Mouse (Mus musculus) embryonic stem cell, embryonic (primary cell): ENCODE results near the gene Fbln1.

ENCODE experiments used
- CTCF ChIA-PET, 4 experiments: fragments of 300-600 bp in 2 of 4; fragments of 350-600 bp in 2 of 4; sonication (Branson Sonifier 250); formaldehyde crosslinking; loops; one replicate each; lab custom pipeline; 2022; ENCODE audit warnings: inconsistent platforms in 2 of 4; lab: Charles Lee
- POLR2A ChIA-PET, 4 experiments: fragments of 300-600 bp in 2 of 4; fragments of 350-600 bp in 2 of 4; sonication (Branson Sonifier 250); formaldehyde crosslinking; loops; one replicate each; lab custom pipeline; 2022; ENCODE audit warnings: antibody characterized with exemption in 4 of 4, inconsistent platforms in 1 of 4; lab: Charles Lee

Fbln1 gene

GRCm38 (mm10) chr15:85225693-85226092 lies 19.9 kb downstream of the Fbln1 start:
- ChIA-PET CTCF (no interaction called here), POLR2A (interaction anchor here in 1 of 4 experiments (3.0 kb wide), 1 partner anchor 8 kb away, joined by 8 read pairs; no protein-coding TSS in a partner anchor)

GRCm38 (mm10) chr15:85226841-85227240 lies 21.1 kb downstream of the Fbln1 start:
- CTCF ChIA-PET = interaction anchor here in 1 of 4 experiments (1.0 kb wide), 1 partner anchor 76 kb away, joined by 4 read pairs; no protein-coding TSS in a partner anchor
- POLR2A ChIA-PET = interaction anchor here in 2 of 4 experiments (1.0 to 3.0 kb wide), 3 partner anchors 10 to 19 kb away, joined by 3 to 8 read pairs (median 3); no protein-coding TSS in a partner anchor

GRCm38 (mm10) chr15:85228568-85228967 lies 22.8 kb downstream of the Fbln1 start:
- POLR2A ChIA-PET = interaction anchor here in 2 of 4 experiments (0.6 to 3.0 kb wide), 5 partner anchors 11 to 191 kb away, joined by 3 to 8 read pairs (median 4); no protein-coding TSS in a partner anchor
- CTCF ChIA-PET = interaction anchor here in 3 of 4 experiments (0.7 to 5.7 kb wide), 6 partner anchors 29 to 101 kb away, joined by 3 to 48 read pairs (median 3); no protein-coding TSS in a partner anchor

- CTCF ChIA-PET = interaction anchor here in 3 of 4 experiments (0.6 to 5.7 kb wide), 13 partner anchors 9 to 1924 kb away, joined by 3 to 48 read pairs (median 7); partner anchors contain the start of gene Fbln1 (in 1 of the 3)
- POLR2A ChIA-PET = interaction anchor here in 2 of 4 experiments (0.7 to 1.2 kb wide), 4 partner anchors 11 to 350 kb away, joined by 3 to 4 read pairs (median 4); partner anchors contain the start of gene Fbln1 (in 1 of the 2)
Measured at GRCm38 (mm10) chr15:85229960-85230535, 24.3 kb downstream of the Fbln1 start.

GRCm38 (mm10) chr15:85230613-85231012 lies 24.9 kb downstream of the Fbln1 start:
- ChIA-PET POLR2A (interaction anchor here in 2 of 4 experiments (0.7 to 1.9 kb wide), 5 partner anchors 14 to 349 kb away, joined by 3 to 9 read pairs (median 4); no protein-coding TSS in a partner anchor), CTCF (interaction anchor here (0.6 to 5.7 kb wide), 22 partner anchors 9 to 1925 kb away, joined by 3 to 48 read pairs (median 5); partner anchors contain the start of gene Fbln1 (in 1 of the 4))

GRCm38 (mm10) chr15:85231443-85232255 lies 25.9 kb downstream of the Fbln1 start:
- CTCF ChIA-PET = interaction anchor here (0.5 to 5.7 kb wide), 29 partner anchors 11 to 241 kb away, joined by 3 to 48 read pairs (median 4); partner anchors contain the start of gene Fbln1 (in 1 of the 4)
- POLR2A ChIA-PET = interaction anchor here in 3 of 4 experiments (0.7 to 1.9 kb wide), 7 partner anchors 11 to 348 kb away, joined by 3 to 9 read pairs (median 4); no protein-coding TSS in a partner anchor

GRCm38 (mm10) chr15:85232256-85232535 lies 26.4 kb downstream of the Fbln1 start:
- CTCF ChIA-PET = interaction anchor here in 3 of 4 experiments (0.6 to 5.7 kb wide), 8 partner anchors 13 to 168 kb away, joined by 3 to 48 read pairs (median 6); partner anchors contain the start of gene Fbln1 (in 1 of the 3)

GRCm38 (mm10) chr15:85232543-85233250 lies 26.9 kb downstream of the Fbln1 start:
- POLR2A ChIA-PET = interaction anchor here in 2 of 4 experiments (0.7 to 2.7 kb wide), 11 partner anchors 9 to 27 kb away, joined by 3 to 9 read pairs (median 6); partner anchors contain the start of gene Fbln1 (in 1 of the 2)
- CTCF ChIA-PET = interaction anchor here (0.5 to 5.7 kb wide), 18 partner anchors 9 to 350 kb away, joined by 3 to 48 read pairs (median 4); no protein-coding TSS in a partner anchor

More at GRCm38 (mm10) chr15:85232256-85232535, 26.4 kb downstream of the Fbln1 start:
- POLR2A ChIA-PET = interaction anchor here in 2 of 4 experiments (1.9 kb wide), 2 partner anchors 13 to 24 kb away, joined by 5 to 9 read pairs; no protein-coding TSS in a partner anchor

GRCm38 (mm10) chr15:85233251-85233611 lies 27.5 kb downstream of the Fbln1 start:
- POLR2A ChIA-PET = interaction anchor here in 3 of 4 experiments (0.6 to 2.7 kb wide), 12 partner anchors 9 to 27 kb away, joined by 3 to 8 read pairs (median 6); partner anchors contain the start of gene Fbln1 (in 2 of the 3)
- CTCF ChIA-PET = interaction anchor here (0.5 to 5.7 kb wide), 16 partner anchors 9 to 350 kb away, joined by 3 to 48 read pairs (median 4); no protein-coding TSS in a partner anchor

GRCm38 (mm10) chr15:85233690-85234089 lies 27.9 kb downstream of the Fbln1 start:
- CTCF ChIA-PET = interaction anchor here (0.8 to 5.7 kb wide), 14 partner anchors 8 to 349 kb away, joined by 3 to 48 read pairs (median 4); no protein-coding TSS in a partner anchor
- POLR2A ChIA-PET = interaction anchor here in 3 of 4 experiments (0.6 to 2.7 kb wide), 14 partner anchors 8 to 252 kb away, joined by 3 to 8 read pairs (median 4); partner anchors contain the start of gene Fbln1 (in 2 of the 3)

- ChIA-PET CTCF (interaction anchor here in 1 of 4 experiments (1.2 kb wide), 1 partner anchor 19 kb away, joined by 3 read pairs; no protein-coding TSS in a partner anchor), POLR2A (interaction anchor here in 1 of 4 experiments (1.6 kb wide), 1 partner anchor 10 kb away, joined by 4 read pairs; no protein-coding TSS in a partner anchor)
Measured at GRCm38 (mm10) chr15:85238821-85239745, 33.3 kb downstream of the Fbln1 start.

GRCm38 (mm10) chr15:85240086-85240485 lies 34.3 kb downstream of the Fbln1 start:
- CTCF ChIA-PET = interaction anchor here in 2 of 4 experiments (1.0 to 1.2 kb wide), 2 partner anchors 18 to 89 kb away, joined by 3 to 4 read pairs; no protein-coding TSS in a partner anchor
- POLR2A ChIA-PET = interaction anchor here in 1 of 4 experiments (1.6 kb wide), 1 partner anchor 11 kb away, joined by 4 read pairs; no protein-coding TSS in a partner anchor

- POLR2A ChIA-PET = interaction anchor here in 1 of 4 experiments (0.6 to 1.5 kb wide), 3 partner anchors 9 to 13 kb away, joined by 3 to 4 read pairs (median 3); no protein-coding TSS in a partner anchor
- CTCF ChIA-PET = interaction anchor here in 3 of 4 experiments (0.8 to 1.8 kb wide), 3 partner anchors 8 to 16 kb away, joined by 3 to 7 read pairs (median 3); no protein-coding TSS in a partner anchor
Measured at GRCm38 (mm10) chr15:85241856-85242255, 36.1 kb downstream of the Fbln1 start.

GRCm38 (mm10) chr15:85244414-85245161 lies 38.8 kb downstream of the Fbln1 start:
- CTCF ChIA-PET = interaction anchor here in 3 of 4 experiments (0.8 to 2.5 kb wide), 6 partner anchors 11 to 93 kb away, joined by 3 to 13 read pairs (median 6); no protein-coding TSS in a partner anchor
- POLR2A ChIA-PET = interaction anchor here (0.5 to 1.9 kb wide), 9 partner anchors 11 to 198 kb away, joined by 3 to 6 read pairs (median 3); no protein-coding TSS in a partner anchor
